Mouse (Mus musculus): Measurements from ENCODE around the gene Nxf1. TPM values are rescaled to one million over a fixed set of nuclear protein-coding genes. Genes with fewer than 3 reads are reported as not detected.

Gene Nxf1
- polyA plus RNA-seq, 1 experiment from 2014 or later = 57.5 TPM

DNA sequence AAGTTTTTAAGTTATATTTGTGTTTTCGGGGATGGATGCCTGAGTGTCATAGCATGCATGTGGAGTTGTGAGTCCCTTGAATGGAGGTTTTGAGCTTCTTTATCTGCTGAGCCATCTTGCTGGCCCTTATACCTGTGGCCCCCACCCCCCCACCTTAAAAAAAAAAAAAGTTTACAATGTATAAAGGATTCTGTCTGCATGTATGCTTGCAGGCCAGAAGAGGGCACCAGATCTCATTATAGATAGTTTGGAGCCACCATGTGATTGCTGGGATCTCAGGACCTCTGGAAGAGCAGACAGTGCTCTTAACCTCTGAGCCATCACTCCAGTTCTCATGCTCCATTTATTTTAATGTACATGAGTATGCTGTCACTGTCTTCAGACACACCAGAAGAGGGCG, 9.5 kb upstream of the Nxf1 start:
- no peak overlapping the region for H3K4me2 ChIP-seq (replicated peaks; ENCODE audit: low read depth)
- H3K4me3 ChIP-seq (ENCODE audit: low read depth, low read length) = no peak overlapping the region
- no peak overlapping the region for H3K9ac ChIP-seq (ENCODE audit: low read length)
- ATAC-seq (ENCODE audit: low FRiP score, low TSS enrichment) = no peak
- DNase-seq (ENCODE audit: low spot score) = no peak
- H3K9me3 ChIP-seq (ENCODE audit: control insufficient read depth, low read length) = no peaks in the 10 kb centered on the region
- no peak overlapping the region for H3K27ac ChIP-seq (replicated peaks)
- H3K4me1 ChIP-seq (replicated peaks; ENCODE audit: control insufficient read depth, insufficient read depth) = no peaks in the 10 kb centered on the region; the same call in 1 of the 2 replicates
- no peaks in the 10 kb centered on the region for H3K27me3 ChIP-seq (ENCODE audit: control insufficient read depth, insufficient read depth, low read length)
- H3K36me3 ChIP-seq (ENCODE audit: control insufficient read depth, insufficient read depth, low read length) = peaks cover 42% of the 10 kb centered on the region
- WGBS = 79% methylated on average over 2 of the region's 2 CpGs
- TF ChIP-seq CTCF (IDR thresholded peaks at IDR 0.05; ENCODE audit: low read depth) = peak; percentile 67
- no peak for TF ChIP-seq EP300 (optimal IDR thresholded peaks at IDR 0.05)

DNA sequence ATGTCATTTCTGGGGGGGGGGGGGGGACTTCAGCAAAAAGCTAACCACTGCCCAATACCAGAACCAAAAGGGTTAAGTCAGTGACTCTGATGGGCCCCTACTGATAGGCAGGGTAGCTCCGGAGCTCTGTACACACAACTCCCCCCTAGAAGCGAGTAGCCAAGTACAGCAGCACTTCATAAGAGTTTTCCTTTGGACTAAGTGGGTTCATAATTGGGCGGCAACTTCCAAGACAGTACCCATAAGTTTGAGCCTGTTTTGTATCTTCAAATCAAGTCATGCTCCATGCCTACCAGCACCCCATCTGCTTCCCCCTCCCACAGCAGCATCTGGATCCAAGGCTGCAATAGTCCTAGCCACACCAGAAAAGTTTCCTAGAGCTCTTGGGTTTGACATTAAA, 1.2 kb upstream of the Nxf1 start:
- no peak for DNase-seq (ENCODE audit: low spot score)
- H3K27ac ChIP-seq (replicated peaks) = no peak overlapping the region
- no peak for ATAC-seq (ENCODE audit: low FRiP score, low TSS enrichment)
- peaks cover 11% of the 10 kb centered on the region; the same call in 1 of the 2 replicates for H3K36me3 ChIP-seq (ENCODE audit: control insufficient read depth, insufficient read depth, low read length)
- H3K4me2 ChIP-seq (replicated peaks; ENCODE audit: low read depth) = no peak overlapping the region
- H3K4me3 ChIP-seq (ENCODE audit: low read depth, low read length) = no peak overlapping the region
- H3K4me1 ChIP-seq (replicated peaks; ENCODE audit: control insufficient read depth, insufficient read depth) = no peaks in the 10 kb centered on the region
- no peaks in the 10 kb centered on the region for H3K27me3 ChIP-seq (ENCODE audit: control insufficient read depth, insufficient read depth, low read length)
- no peak overlapping the region for H3K9ac ChIP-seq (ENCODE audit: low read length)
- no peak for TF ChIP-seq EP300 (optimal IDR thresholded peaks at IDR 0.05)
- TF ChIP-seq CTCF (IDR thresholded peaks at IDR 0.05; ENCODE audit: low read depth) = no peak
- no peaks in the 10 kb centered on the region for H3K9me3 ChIP-seq (ENCODE audit: control insufficient read depth, low read length)
- WGBS = 46% methylated on average over 3 of the region's 3 CpGs

DNA sequence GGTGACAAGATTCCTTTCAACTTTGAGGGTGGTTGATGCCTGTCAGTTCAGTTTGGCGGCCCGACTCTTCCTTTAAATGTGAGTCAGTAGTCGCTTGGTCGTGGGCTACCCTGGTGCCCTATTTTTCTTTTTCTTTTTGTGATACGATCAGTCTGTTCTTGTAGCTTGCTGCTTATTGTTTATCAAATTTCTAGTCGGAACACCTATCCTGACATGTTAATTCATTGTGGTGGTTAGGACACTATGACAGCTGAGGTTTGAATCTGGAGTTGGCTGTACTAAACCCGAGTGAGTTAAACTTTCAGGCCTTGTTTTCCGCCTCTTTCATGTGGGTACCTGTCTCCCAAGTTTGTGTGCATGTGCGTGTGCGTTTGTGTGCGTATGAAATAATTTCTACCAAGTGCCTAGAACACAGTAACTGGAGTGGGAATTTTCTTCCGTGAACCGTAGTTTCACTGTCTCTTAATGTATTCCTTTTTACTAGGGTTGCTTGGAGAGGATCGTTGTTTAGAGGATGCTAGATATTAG, 662 bp downstream of the Nxf1 start:
- H3K27me3 ChIP-seq (ENCODE audit: control insufficient read depth, insufficient read depth, low read length) = no peaks in the 10 kb centered on the region
- TF ChIP-seq EP300 (optimal IDR thresholded peaks at IDR 0.05) (no peak), CTCF (IDR thresholded peaks at IDR 0.05; ENCODE audit: low read depth) (no peak)
- ATAC-seq (ENCODE audit: low FRiP score, low TSS enrichment) (no peak), DNase-seq (ENCODE audit: low spot score) (no peak)
- no peaks in the 10 kb centered on the region for H3K4me1 ChIP-seq (replicated peaks; ENCODE audit: control insufficient read depth, insufficient read depth)
- WGBS = 3% methylated on average over 14 of the region's 14 CpGs
- peak overlapping the region; percentile 49 for H3K4me2 ChIP-seq (replicated peaks; ENCODE audit: low read depth)
- H3K4me3 ChIP-seq (ENCODE audit: low read depth, low read length) = peak overlapping the region; percentile 94
- peak overlapping the region; percentile 96 for H3K27ac ChIP-seq (replicated peaks)
- no peaks in the 10 kb centered on the region for H3K9me3 ChIP-seq (ENCODE audit: control insufficient read depth, low read length)
- 0 out of 2 replicates have a peak, but pooled peaks cover 6% of the 10 kb centered on the region for H3K36me3 ChIP-seq (ENCODE audit: control insufficient read depth, insufficient read depth, low read length)
- H3K9ac ChIP-seq (ENCODE audit: low read length) = peak overlapping the region; percentile 97

DNA sequence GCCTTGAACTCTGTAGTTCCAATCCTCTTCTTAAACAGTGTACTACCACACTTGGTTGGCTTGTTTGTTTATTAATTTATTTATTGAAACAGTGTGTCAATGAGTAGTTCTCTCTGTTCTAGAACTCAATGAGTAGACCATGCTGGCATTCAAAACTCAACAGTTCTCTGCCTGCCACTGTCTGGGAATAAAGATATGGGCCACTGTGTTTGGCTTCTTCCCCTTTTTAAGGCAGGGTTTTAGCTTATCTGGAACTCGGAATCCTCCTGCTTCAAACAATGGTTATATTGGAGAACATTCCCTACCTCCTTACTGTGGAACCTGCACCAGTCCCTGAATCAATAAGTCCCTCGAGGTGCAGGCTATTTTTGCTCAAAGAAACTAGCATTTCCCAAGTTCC, 2.0 kb downstream of the Nxf1 start:
- H3K4me2 ChIP-seq (replicated peaks; ENCODE audit: low read depth) = no peak overlapping the region
- H3K9me3 ChIP-seq (ENCODE audit: control insufficient read depth, low read length) = no peaks in the 10 kb centered on the region
- WGBS = 70% methylated on average over 2 of the region's 2 CpGs
- H3K4me3 ChIP-seq (ENCODE audit: low read depth, low read length) = no peak overlapping the region
- no peaks in the 10 kb centered on the region for H3K27me3 ChIP-seq (ENCODE audit: control insufficient read depth, insufficient read depth, low read length)
- peaks cover 7% of the 10 kb centered on the region for H3K36me3 ChIP-seq (ENCODE audit: control insufficient read depth, insufficient read depth, low read length)
- TF ChIP-seq CTCF (IDR thresholded peaks at IDR 0.05; ENCODE audit: low read depth) (no peak), EP300 (optimal IDR thresholded peaks at IDR 0.05) (no peak)
- no peak overlapping the region for H3K9ac ChIP-seq (ENCODE audit: low read length)
- DNase-seq (ENCODE audit: low spot score) (no peak), ATAC-seq (ENCODE audit: low FRiP score, low TSS enrichment) (no peak)
- no peak overlapping the region for H3K27ac ChIP-seq (replicated peaks)
- no peaks in the 10 kb centered on the region for H3K4me1 ChIP-seq (replicated peaks; ENCODE audit: control insufficient read depth, insufficient read depth)

DNA sequence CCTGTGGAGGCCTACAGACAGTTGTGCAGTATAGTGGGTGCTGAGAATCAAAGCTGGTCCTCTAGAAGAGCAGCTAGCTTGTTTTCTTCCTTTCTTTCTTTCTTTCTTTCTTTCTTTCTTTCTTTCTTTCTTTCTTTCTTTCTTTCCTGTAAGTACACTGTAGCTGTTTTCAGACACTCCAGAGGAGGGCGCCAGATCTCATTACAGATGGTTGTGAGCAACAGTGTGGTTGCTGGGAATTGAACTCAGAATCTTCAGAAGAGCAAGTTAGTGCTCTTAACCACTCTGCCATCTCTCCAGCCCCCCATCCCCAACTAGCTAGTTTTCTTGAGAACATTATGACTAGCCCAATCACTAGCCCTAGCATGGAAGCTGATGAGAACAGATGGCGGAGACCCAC, 3.9 kb downstream of the Nxf1 start:
- no peaks in the 10 kb centered on the region for H3K9me3 ChIP-seq (ENCODE audit: control insufficient read depth, low read length)
- H3K4me1 ChIP-seq (replicated peaks; ENCODE audit: control insufficient read depth, insufficient read depth) = no peaks in the 10 kb centered on the region
- H3K9ac ChIP-seq (ENCODE audit: low read length) = no peak overlapping the region
- H3K27ac ChIP-seq (replicated peaks) = no peak overlapping the region
- DNase-seq (ENCODE audit: low spot score) = no peak
- no peak overlapping the region for H3K4me3 ChIP-seq (ENCODE audit: low read depth, low read length)
- TF ChIP-seq EP300 (optimal IDR thresholded peaks at IDR 0.05) = no peak
- peak; percentile 51 for TF ChIP-seq CTCF (IDR thresholded peaks at IDR 0.05; ENCODE audit: low read depth)
- no peaks in the 10 kb centered on the region for H3K27me3 ChIP-seq (ENCODE audit: control insufficient read depth, insufficient read depth, low read length)
- no peak overlapping the region for H3K4me2 ChIP-seq (replicated peaks; ENCODE audit: low read depth)
- 88% methylated on average over 2 of the region's 2 CpGs for WGBS
- peaks cover 22% of the 10 kb centered on the region for H3K36me3 ChIP-seq (ENCODE audit: control insufficient read depth, insufficient read depth, low read length)
- ATAC-seq (ENCODE audit: low FRiP score, low TSS enrichment) = no peak

DNA sequence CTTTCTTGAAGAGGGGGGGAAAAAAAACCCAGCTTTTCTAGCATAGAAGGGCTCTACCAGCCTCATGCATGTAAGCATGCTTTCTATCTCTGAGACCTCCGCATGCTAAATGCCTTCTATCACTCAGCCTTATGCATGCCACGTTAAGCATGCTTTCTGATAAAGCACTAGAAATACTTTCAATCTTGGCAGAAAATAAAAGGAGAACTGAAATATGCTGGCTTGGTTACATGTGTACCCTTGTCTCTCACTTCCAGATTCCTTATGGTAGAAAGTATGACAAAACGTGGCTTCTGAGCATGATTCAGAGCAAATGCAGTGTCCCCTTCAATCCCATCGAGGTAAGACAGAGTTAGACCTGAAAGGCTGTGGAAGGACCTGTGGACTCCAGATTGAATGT, 6.4 kb downstream of the Nxf1 start:
- no peaks in the 10 kb centered on the region for H3K27me3 ChIP-seq (ENCODE audit: control insufficient read depth, insufficient read depth, low read length)
- ATAC-seq (ENCODE audit: low FRiP score, low TSS enrichment) (no peak), DNase-seq (ENCODE audit: low spot score) (no peak)
- no peak overlapping the region for H3K4me3 ChIP-seq (ENCODE audit: low read depth, low read length)
- no peak overlapping the region for H3K4me2 ChIP-seq (replicated peaks; ENCODE audit: low read depth)
- H3K4me1 ChIP-seq (replicated peaks; ENCODE audit: control insufficient read depth, insufficient read depth) = no peaks in the 10 kb centered on the region
- no peak overlapping the region for H3K27ac ChIP-seq (replicated peaks)
- no peak overlapping the region for H3K9ac ChIP-seq (ENCODE audit: low read length)
- 90% methylated on average over 4 of the region's 4 CpGs for WGBS
- H3K36me3 ChIP-seq (ENCODE audit: control insufficient read depth, insufficient read depth, low read length) = peaks cover 31% of the 10 kb centered on the region
- no peak for TF ChIP-seq CTCF (IDR thresholded peaks at IDR 0.05; ENCODE audit: low read depth)
- no peak for TF ChIP-seq EP300 (optimal IDR thresholded peaks at IDR 0.05)
- H3K9me3 ChIP-seq (ENCODE audit: control insufficient read depth, low read length) = no peaks in the 10 kb centered on the region

Data from stomach, postnatal 0 days (tissue).